Mouse (Mus musculus) right cerebral cortex, postnatal 4 days (tissue): ENCODE measurements at regions not wholly inside any gene's neighbourhood (a gene's known extent, or its start where the extent isn't known, plus 50 kb on each side); places are given as distances from the start of the nearest gene placed in this dataset.

Experiments
- DNase-seq: peaks from one replicate; pipeline ENCODE4 v3.0.0-alpha.2; 2022

- DNase-seq: no peak
Observed at GRCm38 (mm10) chr2:75146256-75146655, 320.7 kb downstream of the Mtx2 start.

DNA sequence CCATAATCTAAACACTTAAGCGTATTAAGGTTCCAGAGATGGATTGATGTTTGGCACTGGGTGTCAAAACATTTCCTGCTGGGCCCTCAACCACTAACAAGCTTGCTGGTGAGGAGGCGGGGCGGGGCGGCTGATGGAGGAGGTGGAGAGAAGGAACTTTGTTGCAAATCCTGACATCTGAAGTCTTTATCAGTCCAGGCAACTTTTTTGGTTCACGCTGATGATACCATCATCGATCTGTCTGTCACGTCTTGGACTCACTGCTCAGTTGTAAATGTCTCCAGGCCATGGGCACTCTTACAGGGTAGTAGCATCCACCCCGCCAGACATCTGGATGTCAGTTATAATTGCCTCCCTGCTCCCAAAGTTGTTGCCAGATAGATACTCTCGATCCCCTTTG, 321.8 kb downstream of the Mtx2 start:
- no peak for DNase-seq

GRCm38 (mm10) chr2:75147967-75148366, 322.4 kb downstream of the Mtx2 start:
- DNase-seq: no peak

DNA sequence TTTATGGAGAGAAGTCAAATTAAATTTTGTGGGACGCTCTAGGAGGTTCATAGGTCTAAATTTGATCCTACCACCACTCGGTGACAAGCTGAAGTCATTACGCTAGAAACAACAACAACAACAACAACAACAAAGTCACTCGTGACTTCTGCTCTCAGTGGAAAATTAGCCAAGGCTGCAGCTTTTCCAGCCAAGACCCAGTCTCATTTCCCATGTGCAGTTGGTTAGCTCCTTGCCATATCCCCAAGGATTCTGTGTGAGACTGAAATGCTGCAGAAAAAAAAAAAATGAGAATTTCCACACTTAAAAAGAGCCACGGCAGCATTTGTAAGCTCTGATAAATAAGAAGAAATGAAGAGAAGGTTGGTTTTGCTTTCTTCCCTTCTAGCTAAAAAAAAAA, 323.4 kb downstream of the Mtx2 start:
- no peak for DNase-seq

GRCm38 (mm10) chr2:75149562-75149961, 324.0 kb downstream of the Mtx2 start:
- no peak for DNase-seq

DNA sequence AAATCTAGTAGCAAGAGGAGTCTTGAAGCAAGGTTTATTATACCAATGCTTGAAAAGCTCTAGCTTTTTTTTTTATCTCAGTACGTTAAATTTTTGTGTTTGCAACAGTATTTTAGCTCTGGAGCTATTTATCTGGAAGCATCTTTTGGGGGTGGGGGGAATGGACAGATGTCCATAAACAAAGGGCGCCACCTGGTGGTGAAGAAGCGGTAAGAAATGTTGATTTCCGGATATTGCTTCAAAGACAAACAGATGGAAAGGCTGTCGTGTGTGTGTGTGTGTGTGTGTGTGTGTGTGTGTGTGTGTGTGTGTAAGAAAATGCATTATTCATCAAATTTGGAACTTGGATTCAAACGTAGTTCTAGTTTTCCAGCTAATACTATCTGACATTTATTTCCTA, 325.4 kb downstream of the Mtx2 start:
- DNase-seq: peak; percentile 78

DNA sequence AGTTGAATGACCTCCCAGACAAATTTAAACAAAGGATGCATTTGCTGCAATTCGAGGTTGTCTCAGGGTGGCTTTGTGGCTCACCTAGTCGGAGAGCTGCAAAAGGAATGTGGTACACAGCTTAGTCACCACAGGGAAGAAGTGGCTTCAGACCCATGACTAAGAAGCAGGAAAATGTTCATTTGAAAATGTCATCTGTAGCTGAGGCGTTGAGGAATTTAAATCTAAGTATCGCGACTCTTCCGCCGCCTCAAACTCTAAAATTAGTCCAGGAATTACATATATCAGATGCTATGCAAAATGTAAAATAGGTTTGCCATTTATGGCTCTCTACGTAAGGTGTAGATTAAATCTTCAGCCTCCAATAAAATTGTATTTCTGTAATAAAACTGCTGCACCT, 325.9 kb downstream of the Mtx2 start:
- no peak for DNase-seq

DNA sequence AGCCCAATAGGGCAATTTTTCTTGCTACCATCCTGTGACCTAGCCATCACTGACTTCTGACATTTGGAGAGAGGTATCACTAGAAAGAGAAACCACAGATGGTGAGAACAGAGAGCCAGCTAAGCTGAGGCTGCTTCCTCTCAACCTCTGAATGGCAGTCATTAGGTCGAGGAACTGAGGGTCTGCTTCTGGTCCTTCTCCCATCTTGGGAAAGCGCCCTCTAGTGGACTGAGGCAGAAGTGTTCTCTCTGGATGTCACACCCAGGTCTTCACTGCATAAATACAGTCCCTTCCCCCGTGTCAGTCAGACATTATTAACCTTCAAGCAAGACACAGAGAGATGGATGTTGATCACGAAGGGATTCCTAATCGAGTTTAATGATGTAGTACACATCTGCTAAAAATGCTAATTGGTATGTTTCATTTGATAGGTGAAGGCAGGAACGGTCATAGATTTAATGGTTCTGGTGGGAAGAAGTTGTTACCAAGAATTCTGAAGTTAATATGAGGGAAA, 326.9 kb downstream of the Mtx2 start:
- peak; percentile 20 for DNase-seq

- DNase-seq: no peak
Observed at GRCm38 (mm10) chr2:75154448-75154847, 328.8 kb downstream of the Mtx2 start.

DNA sequence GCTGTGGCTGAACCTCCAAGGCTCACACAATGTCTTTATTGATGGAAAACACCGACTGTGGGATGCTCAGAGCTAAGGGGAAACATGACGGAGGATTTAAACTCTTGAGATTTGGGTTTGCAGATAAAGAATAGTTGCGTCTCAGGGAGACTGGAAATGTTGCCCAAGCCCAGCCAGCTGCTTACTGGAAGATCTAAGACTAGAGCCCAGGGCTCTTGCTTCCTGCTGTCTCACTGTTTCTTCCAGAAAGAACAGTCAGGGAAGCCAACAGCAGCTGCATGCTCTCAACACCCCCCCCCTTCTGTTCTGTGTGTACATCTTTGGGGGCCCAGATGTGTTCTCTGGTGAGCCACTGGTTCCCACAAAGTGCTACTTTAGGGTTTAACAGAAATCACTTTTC, 333.0 kb downstream of the Mtx2 start:
- DNase-seq: no peak

DNA sequence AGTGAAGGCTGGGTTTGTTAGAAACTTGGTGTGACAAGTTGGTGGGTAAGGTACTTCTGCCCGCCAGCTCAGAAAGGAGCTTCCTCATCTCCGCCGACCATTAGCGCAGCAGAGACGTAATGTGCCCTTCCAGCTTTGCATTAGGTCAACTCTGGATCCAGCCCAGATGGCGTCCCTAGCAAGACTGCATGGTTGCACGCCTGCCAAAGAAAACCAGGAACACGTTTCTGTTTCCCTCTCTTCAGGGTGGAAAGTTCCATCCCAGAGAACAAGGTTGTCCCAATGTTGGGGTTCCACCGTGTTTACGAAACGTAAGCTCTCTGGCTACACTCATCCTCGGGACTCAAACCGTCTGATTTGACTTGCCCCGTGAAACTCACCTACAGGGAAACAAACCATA, 335.5 kb downstream of the Mtx2 start:
- no peak for DNase-seq

- DNase-seq: no peak
Observed at GRCm38 (mm10) chr2:75164987-75165386, 339.4 kb downstream of the Mtx2 start.

GRCm38 (mm10) chr2:75176267-75176666, 350.7 kb downstream of the Mtx2 start:
- no peak for DNase-seq

GRCm38 (mm10) chr2:75183293-75183692, 357.7 kb downstream of the Mtx2 start:
- DNase-seq: no peak

DNA sequence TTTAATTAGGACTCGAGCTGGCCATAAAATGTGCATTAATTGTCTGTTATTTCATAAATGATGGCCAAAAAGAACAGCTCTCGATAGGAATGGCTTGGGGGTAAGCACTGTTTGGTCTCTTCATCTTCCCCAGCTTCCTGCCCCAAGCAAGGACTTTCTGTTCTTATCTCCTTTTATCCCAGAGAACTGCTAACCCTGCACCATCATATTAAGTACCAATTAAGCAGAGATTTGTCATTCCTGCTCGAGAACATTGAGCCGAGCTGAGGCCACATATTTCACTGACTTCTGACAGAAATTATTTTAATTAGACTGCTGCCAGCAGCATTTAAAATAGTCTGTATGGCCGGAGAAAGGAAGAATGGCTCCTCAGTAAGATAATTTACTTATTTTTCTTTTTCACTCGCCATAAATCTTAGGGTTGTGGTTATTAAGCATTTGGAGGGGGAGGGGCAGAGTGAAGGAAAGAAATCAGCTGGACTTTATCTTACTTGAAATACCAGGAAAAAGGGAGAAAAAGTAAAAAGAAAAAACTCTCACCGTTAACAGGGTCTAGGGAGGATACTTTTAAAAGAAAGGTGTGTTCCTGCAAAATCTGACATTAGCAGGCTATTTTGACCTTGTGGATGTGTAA, 377.1 kb downstream of the Mtx2 start:
- no peak for DNase-seq

- DNase-seq: no peak
Observed at GRCm38 (mm10) chr2:75208821-75209758, 383.5 kb downstream of the Mtx2 start.

DNA sequence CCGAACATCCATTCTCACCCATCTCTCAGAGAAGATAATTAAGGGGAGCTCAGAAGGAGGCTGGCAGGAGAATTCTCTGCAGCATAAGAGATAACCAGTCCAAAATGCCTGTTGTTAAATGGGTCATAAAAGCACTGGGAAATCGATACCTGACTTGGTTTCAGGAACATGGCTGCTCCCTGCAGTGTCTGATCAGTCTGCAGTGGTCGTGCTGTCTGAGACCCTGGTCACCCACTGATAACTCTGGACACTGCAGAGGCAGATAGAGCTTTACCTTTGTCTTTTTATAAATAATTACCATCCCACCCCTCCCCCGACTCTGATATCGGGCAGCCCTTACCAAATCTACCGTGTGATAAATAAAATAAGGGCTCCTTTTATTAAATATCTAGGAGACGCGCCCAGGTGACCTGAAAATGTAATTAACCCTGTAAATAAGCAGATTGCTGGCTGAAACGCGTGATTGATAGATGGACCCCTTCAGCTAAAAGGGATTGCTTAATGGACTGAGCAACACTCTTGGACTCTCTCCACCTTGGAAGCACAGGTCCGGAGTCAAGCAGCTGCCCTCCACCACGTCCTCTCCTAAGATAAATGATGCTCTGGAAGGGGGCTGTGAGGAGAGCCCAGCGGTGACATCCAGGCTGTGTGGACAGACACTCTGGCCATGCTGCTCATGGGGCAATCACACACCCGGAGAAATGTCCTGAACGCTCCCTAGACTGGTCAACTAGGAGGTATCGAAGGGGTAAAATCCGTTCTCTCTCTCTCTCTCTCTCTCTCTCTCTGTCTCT, 384.4 kb downstream of the Mtx2 start:
- no peak for DNase-seq

GRCm38 (mm10) chr2:75216931-75217330, 391.3 kb downstream of the Mtx2 start:
- no peak for DNase-seq

DNA sequence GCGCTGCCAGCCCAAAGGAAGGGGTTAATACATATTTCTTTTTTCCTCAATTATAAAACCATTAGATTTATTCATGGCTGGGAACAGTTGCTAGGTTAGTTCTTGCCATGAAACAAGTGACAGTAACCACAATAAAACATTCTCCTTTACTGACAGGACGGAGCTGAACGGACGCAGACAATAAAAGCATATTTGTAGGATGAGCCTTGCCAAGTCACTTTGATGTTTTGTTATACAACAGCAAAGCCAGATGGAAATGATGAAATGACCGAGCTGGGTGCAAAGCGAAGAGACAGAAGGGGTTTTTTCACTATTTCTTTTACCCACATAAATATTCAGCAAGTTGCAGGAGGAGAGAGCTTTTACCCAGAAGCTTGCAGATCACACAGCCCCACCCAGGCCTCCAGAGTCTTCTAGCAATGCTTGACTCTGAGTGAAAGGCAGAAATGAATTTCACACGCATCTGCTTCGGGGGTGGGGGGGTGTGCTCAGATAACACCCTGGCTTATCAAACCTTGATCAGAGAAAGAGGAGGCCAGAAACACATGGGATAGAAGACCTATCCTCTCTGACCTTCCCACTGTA, 395.3 kb downstream of the Mtx2 start:
- no peak for DNase-seq

GRCm38 (mm10) chr2:75224443-75224842, 398.8 kb downstream of the Mtx2 start:
- peak; percentile 40 for DNase-seq

GRCm38 (mm10) chr2:75240976-75241375, 415.4 kb downstream of the Mtx2 start:
- no peak for DNase-seq

DNA sequence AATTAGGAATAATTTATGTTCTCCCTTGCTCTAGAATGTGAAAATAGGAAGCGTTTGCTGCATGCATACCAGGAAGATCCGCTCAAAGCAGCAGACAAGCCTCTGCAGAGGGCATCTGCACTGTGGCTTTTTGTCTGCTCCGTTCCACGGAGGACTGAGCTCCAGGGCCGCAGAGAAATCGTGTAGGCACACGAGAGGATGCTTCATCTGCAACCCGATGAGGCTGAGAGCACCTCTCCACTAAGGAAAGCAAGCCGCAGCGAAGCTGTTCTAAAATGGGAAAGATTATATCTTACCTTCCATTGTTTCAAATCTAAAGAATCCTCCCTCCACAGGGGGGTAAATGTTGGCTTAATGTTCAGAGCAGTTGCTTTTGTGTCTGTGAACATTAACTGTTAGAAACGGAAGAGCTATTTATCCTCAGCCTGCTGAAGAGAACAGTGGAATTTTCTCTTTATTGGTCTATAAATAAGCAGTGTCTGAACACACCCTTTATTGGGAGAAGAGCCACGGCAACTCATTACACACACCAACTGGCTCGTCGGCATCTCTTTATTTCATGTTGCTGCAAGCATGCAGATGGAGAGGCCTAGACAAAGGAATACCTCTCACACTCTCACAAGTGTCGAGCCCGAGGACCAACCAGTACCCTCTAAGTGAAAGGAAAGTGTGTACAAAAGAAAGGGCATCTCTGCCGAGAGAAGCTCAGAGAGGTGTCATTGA, 414.6 kb upstream of the Hnrnpa3 start:
- DNase-seq: no peak
